Mouse (Mus musculus) embryo, embryonic 11 days (tissue): Measurements from ENCODE around the gene Glb1.

Source experiments
- DNase-seq: peaks from one replicate; pipeline ENCODE4 v3.0.0-alpha.2; 2015

Glb1 gene

DNA sequence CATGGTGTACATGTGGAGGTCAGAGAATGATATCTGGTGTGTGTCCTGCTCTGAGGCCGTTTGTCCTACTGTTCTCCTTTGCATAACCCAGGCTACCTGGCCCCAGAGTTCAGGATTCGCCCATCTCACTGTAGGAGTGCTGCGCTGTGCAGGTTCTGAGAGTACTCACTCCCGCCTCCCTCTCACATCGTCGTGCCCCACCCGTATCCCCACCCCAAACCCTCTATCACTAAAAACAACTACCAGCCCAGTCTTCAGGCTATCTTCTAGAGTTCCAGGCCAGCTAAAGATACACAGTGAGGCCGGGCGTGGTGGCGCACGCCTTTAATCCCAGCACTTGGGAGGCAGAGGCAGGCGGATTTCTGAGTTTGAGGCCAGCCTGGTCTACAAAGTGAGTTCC is 1.2 kb upstream of the Glb1 start:
- no peak for DNase-seq

DNA sequence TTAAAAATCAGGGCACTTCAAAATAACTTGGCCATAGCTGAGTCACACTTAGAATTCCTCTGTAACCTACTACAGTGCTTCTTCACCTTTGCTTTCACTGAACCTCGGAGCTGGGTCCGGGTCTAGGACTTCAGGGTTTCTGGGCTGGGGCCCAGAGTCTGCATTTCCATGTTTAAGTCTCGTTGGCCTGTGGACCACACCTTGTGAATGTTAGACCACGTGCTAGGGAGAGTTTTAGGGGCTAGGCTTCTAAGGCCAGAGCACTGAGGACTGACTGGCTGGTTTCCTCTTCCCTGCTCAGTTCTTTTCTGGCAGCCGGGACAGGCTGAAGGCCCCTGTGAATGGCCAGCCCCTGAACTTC is 308 bp upstream of the Glb1 start:
- no peak for DNase-seq

DNA sequence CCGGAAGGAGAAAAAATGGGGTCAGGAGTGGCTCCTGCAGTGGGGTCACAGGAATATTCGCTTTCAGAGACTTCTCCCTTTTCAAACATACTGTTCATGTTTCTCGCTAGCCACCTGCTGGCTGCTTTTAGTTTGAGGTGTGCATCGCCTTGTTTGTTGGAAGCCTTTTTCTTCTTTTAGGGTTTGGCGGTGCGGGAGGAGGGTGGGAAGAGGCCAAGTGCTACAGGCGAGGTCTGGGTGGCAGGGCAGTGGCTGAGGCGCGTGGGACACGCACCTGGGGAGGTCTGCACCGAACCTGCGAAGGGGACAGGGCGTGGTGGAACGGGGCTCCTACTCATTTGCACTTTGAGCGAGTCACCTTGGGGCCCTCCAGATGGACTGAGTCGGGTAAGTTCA is 807 bp downstream of the Glb1 start:
- peak; percentile 71 for DNase-seq

DNA sequence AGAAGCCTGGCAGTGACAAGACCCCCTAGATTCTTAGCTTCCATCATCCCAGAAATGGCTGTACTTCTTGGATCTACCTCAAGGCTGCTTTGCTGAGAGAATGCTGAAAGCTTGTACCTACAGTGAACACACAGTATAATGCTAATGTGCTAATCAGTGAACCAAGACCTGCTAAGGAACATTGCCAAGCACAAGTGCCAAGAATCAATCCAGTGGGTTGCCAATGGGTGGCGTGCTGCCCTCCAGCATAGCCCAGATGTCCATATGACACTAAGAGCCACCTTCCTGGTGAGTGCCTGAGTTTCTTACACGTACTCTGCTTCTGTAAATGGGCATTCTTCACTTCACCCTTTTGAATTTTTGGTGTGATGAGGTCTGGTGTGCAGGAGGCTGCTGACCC is 6.8 kb downstream of the Glb1 start:
- DNase-seq: no peak

DNA sequence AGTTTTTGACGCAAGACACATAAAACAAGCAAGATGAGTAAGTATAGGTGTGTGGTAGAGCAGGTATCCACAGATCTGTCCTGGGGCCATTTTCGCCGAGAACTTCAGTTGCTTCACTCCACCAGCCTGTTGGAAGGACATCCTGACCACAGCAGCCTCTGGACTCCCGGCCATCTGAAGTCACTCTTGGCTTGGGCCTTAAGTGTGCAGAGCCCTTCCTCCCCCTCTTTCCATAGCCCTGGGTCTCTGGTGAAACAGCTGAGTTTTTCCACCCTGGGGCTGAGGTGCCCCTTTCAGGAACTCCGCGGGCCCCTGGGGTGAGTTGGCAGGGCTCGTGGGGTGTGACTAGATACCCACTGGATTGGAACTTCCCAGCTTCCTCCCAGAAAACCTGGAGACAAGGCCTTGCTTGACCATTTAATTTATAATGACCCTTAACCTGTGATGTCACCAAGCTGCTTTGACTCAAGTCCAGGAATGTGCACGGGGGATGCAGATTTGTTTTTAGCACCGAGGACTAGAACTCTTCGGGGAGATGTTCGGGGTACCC is 9.5 kb downstream of the Glb1 start:
- DNase-seq: no peak

DNA sequence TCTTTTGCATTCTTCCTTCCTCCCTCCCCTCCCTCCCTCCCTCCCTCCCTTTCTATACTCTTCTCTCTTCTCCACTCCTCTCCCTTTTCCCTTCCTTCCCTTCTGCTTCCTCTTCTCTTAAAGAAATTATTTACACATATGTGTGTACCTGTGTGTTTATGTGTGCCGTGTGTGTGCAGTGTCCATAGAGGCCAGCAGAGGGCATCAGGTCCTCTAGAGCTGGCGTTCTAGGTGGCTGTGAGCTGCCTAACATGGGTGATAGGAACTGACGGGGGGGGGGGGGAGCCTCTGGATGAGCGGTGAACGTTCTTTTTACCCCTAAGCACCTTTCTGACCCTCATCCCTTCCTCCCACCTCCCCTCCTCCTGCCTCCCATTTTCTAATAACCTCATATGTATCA is 10.4 kb downstream of the Glb1 start:
- no peak for DNase-seq

DNA sequence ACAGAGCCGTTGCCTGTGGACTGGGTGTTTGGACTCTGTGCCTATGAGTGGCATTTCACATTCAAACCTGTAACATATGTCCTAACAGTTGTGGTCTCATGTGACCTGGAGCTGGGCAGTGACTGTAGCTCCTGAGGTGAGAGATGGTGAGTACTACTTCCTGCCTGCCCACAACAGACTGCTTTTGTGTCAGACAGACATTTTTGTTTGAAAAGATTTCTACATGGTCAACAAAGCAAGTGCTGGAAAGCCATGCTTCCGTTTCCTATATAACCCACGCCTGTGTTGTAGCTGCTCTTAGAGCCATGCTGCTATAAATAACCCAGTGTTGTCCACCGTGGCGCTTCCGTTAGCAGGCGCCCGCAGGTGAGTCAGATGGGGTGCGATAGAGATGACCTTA is 11.5 kb downstream of the Glb1 start:
- DNase-seq: no peak

DNA sequence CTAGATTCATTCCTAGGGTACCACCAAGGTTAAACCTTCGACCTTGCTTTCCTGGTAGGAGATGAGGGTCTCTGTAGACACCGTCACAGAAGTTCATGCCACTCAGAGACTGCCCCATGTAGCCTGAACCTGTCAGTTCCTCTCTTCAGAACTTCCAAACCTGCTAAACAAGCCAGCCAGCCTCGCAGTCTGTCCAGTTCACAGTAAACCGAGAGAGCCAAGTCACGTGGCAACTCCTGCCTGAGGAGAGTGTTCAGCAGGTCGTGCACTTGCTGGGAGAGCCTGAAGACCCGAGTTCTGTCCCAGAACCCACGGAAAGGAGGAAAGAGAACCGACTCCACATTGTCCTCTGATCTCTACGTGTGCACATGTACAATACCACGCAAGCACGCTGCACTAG is 13.0 kb downstream of the Glb1 start:
- DNase-seq: no peak

DNA sequence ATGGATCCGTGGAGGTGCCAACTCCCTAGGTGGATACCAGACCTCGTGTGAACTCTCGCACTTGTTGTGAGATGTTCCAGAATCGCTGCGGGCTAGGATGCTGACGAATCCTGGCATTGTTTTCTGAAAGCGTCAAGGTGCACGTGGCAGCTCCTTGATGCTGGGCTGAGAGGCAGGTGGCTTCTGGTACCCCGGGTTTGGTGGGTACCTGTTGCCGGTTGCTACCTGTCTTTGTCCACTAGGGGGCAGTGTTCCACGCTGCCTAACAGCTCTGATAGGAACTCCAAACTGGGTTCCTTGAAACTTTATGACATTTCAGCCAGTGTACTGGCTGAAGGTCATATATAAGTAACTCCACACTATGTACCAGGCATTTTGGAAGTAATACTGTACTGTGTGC is 14.8 kb downstream of the Glb1 start:
- DNase-seq: peak; percentile 89

DNA sequence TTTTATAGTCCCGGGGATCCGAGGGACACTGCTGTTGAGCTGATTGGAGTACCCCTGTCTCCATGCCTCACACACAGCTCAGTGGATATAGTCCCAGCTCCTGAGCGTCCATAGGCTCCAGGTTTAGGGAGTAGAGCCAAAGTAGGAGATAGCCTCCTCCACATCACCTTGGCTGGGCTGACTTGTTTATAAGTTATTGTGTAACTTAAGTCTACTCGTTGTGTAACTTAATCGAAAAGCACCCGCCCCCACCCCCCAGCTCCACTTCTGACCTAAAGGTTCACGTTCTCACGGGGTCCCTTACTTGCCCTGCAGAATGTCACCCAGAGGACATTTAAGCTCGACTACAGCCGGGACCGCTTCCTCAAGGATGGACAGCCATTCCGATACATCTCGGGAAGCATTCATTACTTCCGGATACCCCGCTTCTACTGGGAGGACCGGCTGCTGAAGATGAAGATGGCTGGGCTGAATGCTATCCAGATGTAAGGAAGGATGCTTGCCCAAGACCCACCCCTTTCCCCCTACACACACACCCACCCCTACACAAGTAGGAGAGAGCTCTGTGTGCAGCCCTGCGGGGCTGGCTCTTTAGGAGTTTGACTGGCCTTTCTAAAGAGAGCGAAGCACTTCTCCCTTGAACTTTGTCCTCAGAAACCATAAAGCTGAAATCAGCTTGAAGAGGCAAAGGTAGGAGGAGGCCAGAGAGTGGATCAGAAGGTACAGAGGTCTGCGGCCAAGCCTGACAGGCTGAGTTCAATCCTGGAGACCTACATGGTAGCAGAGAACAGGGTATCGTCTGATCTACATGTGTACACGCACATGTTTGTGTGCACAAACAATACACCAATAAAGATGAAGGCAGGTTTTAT is 16.0 kb downstream of the Glb1 start:
- DNase-seq: no peak

DNA sequence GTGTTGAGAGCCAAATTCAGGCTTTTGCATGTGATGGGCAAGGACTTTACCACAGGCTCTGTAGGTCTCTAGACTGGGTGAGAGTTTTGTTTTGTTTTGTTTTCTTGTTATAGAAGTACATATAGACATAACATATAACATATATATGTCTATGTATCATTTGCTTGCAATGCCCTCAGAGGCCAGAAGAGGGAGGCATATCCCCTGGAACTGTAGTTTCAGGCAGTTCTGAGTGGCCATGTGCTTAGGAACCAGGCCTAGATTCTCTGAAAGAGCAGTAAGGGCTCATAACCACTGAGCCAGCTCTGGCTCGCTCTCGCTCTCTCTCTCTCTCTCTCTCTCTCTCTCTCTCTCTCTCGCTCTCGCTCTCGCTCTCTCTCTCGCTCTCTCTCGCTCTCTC is 17.3 kb downstream of the Glb1 start:
- peak; percentile 69 for DNase-seq

DNA sequence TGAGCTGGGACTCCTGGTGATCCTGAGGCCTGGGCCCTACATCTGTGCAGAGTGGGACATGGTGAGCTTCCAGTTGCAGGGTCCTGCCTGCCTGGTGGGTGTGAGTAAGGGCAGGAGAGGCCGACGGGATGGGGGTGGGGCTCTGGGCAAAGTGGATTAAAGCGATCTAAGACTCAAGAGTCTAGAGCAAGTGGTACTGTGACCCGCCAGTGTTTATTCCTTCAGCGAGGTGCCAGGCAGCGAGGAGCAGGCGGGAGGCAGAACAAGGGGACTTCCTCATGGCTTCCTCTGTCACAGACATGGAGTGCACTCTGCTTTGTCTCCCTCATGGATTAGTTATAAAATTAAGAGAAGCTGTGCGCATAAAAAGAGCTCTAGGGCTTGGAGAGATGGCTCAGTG is 19.6 kb downstream of the Glb1 start:
- DNase-seq: no peak

DNA sequence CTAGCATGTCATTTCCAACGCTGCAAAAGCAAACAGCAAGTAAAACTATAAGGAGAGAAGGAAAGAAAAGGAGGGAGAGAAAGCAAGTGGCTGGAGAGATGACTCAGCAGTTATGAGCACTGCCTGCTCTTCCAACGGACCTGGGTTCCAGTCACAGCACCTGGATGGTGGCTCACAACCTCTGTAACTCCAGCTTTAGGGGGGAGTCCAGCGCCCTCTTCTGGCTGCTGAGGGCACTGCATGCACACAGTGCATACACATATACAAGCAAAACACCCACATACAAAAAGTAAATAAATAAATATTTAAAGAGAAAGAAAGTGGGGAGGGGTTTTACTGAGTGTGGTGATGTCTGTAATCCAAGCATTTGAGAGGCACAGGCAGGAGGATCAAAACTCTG is 20.2 kb downstream of the Glb1 start:
- no peak for DNase-seq

DNA sequence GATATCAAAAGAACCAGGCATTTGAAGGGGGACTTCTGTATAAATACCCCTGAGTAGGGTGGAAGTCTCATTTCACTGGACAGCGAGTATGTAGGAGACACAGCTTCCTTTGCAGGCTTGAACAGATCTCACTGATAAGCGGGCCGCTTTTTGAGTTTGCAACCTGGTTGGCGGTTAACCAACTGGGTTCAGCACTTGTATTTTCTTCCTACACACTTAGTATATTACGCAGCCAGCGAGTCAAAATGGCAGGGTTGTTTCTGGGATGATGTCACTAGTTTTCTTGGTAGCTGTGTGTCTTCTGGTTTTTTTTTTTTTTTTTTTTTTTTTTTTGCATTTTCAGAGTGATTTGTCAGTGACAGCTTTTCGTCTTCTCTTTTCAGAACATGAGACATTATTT is 20.9 kb downstream of the Glb1 start:
- no peak for DNase-seq

DNA sequence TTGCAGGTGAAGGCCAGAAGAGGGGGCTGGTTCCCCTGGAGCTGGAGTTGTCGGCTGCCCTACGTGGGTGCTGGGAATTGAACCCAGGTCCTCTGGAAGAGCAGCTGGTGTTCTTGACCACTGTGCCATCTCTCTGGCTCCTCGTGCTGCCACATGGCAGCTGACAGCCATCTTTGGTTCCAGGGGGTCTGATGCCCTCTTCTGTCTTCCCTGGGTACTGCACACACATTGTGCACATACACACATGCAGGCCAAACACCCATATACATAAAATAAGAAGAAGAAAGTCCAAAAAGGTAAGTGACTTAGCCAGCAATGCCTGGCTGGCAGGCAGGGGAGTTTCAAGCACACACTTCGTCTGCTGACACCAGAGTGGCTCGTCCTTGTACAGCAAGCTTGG is 24.7 kb downstream of the Glb1 start:
- DNase-seq: no peak

DNA sequence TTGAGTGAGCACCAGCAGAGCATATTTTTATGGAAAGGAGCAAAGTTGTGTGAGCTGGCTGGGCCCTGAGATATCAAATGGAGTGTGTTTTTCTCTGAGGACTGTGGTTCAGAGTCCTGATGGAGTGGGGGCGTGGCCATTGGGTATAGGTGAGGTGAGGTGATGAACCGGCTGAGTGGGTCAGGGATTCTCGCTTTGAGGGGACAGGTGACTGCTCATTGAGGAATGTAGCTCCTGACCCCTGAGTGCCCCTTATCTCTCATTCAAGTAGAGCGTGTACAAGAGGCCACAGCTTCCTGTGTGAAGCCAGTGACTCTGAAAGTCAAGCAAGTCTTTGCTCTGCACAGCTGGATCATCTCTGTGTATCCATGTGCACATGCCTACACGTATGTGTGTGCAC is 25.3 kb downstream of the Glb1 start:
- no peak for DNase-seq

DNA sequence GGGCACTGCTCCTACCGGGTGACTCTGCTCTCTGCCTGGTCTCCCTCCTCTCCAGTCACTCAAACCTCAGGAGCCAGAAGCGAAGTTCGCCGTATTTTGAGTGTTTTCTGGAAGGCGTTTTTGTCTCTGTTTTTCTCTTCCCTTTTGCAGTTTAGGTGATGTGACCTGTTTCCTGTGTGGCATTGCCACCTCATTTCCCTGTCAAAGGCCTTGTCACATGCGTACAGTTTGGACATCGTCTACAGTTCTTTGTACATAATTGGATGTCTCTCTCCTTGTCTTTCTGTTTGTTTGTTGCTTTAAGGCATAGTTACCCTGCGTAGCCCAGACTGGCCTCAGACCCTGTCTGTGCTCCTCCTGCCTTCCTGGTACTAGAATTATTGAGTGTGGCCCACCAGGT is 26.5 kb downstream of the Glb1 start:
- DNase-seq: no peak

DNA sequence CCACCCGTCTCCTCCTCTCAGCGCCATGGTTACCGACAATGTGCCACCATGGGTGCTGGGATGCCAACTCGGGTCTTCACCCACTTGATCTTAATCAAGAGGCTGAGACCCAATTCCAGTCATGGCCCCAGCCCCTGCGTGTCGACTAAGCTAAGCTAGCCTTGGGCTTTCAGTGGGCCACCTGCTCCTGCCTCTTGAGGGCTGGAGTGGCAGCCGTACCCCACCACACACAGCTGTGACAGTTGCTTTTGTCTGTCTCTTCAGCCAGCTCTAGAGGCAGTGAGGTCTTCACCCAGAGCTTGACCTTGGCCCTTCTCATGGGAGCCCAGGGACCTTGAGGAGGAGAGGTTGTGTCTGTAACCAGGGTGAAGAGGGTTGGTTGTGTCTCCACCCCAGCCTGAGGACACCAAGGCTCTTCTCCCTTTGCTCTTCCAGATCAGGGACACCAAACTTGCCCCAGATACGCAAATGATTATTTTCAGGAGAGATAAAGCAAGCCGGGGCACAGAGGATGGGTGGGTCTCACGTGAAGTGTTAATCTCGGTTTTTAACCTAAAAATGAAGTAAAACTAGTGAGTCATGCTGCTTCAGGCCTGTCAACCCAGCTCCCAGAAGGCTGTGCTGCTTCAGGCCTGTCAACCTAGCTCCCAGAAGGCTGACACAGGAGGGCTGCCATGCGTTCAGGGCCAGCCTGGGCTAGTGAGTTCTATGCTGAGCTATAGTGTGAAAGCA is 27.4 kb downstream of the Glb1 start:
- no peak for DNase-seq

DNA sequence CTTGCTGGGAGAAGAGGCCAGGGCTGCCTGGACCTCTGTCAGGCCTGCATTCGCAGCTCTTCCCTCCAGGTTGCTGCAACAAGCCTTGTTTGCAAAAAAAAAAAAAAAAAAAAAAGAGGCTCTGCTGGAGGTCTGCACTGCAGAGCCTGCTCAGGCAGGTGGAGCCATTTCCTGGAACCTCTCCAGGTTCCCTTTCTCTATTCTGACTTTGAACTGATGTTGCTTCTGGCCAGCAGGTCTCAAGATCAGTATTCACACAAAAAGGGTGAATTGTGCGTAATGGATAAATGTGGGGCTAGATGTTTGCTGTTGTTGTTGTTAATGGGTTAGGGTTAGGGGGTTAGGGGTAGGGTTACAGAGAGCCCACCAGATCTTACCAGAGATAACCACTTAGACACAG is 34.8 kb downstream of the Glb1 start:
- DNase-seq: no peak

DNA sequence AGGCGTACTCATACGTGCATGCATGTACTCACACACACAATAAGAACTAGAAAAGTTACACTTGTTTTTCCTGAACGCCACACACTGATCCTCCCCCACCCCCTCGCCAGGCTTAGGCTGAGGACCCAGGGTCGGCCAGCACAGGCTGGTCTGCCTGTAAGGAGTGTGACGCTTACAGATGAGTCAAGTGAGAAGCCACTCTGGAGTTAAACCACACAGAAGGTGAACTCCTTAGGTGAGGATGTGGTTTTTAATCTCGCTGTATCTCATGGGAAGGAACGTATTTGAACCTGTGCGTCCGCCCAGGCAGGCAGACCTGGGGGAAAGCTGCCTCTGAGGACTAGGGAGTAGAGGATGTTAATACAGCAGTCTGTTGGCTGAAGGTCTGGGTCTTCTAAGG is 39.7 kb downstream of the Glb1 start:
- DNase-seq: no peak

DNA sequence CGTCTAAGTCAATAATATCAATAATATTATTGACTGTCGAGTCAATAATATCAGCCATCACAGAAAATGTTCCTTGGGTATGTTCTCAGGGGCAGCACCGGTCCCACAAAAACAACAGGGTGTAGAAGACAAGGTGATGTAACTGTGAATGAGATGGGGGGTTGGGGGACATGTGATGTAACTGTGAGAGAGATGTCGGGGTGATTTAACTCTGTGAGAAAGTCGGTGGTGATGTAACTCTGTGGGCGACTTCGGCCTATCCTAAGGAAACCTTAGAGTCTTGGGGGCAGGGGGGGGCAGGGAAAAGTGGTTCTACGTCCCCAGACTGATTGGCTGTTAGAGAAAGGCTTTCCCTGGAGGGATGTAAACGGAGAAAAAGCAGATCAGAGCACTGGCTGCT is 41.3 kb downstream of the Glb1 start:
- DNase-seq: no peak

DNA sequence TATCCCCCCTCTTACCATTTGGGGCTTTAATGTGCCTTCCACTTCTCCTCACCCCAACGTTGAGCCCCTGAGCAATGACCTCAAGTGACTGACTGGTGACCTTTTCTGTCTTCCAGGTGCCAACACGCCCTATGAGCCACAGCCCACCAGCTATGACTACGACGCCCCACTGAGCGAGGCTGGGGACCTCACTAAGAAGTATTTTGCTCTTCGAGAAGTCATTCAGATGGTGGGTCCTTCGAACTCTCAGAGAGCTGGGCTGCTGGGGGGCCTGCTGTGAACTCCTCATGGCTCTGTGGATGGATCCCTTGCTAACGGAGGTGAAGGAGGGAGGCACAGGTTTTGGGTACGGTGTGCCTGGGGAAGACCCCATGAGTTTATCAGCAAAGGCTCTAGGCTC is 42.0 kb downstream of the Glb1 start:
- no peak for DNase-seq

DNA sequence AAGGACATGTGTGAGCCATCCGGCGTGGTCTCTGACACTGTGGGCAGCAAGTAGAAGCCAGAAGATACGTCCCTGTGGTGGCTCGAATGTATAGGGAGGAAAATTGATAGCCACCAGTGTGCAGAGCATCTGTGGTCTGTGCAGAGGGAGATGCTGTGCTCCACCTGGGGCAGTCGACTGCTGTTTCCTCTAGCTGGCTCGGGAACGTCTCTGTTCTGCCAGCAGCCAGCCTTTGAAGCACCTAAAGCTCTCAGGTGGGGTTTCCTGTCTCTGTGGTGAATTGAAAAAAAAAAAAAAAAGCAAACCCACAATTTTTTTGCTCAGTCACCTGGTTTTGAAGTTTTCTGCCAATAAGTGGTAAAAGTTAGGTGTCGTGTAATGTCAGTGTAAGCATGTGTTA is 42.5 kb downstream of the Glb1 start:
- no peak for DNase-seq

DNA sequence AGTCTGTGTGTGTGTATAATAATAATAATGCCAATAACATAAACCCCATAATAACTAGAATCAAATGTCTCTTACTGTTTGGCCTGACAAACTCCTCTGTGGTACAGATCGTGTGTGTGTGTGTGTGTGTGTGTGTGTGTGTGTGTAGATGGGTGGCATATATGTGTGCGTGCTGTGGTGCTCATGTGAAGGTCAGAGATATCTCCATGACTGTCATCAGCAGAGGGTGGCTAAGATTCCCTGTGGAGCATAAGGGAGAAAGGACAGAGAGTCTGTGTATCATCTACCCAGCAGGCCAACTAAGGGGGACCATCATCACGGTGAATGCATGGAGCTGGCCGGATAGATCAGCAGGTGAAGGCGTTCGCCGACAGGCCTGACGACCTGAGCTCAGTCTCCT is 46.0 kb downstream of the Glb1 start:
- no peak for DNase-seq

DNA sequence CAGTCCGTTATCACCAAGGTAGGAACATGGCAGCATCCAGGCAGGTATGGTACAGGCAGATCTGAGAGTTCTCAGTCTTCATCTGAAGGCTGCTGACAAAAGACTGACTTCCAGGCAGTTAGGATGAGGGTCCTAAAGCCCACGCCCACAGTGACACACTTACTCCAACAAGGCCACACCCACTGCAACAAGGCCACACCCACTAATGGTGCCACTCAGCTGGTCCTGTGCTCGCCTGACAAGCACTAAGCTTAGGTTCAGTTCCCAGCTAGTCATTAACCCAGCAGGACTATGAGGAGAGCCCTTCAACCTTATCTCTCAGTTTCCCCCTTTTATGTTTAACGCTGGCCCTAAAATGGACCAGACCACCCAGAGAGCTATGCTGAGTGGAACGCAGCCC is 47.8 kb downstream of the Glb1 start:
- no peak for DNase-seq
